Mouse (Mus musculus): ENCODE measurements around the gene Cacng7.

Cacng7 gene

GRCm38 (mm10) chr7:3302556-3303275, 30.0 kb upstream of the Cacng7 start:
- peak in 1 of 2 experiments; percentile 31 for DNase-seq (ENCODE audit: low spot score in 2 of 2)

- peak; percentile 50 to 66 for DNase-seq (ENCODE audit: low spot score in 2 of 2)
Observed at GRCm38 (mm10) chr7:3303276-3303781, 29.4 kb upstream of the Cacng7 start.

- DNase-seq (ENCODE audit: low spot score in 2 of 2): peak in 1 of 2 experiments; percentile 46
Observed at GRCm38 (mm10) chr7:3303789-3304188, 29.0 kb upstream of the Cacng7 start.

GRCm38 (mm10) chr7:3304298-3304697, 28.5 kb upstream of the Cacng7 start:
- DNase-seq (ENCODE audit: low spot score in 2 of 2): peak; percentile 63 to 65

GRCm38 (mm10) chr7:3306400-3306799, 26.4 kb upstream of the Cacng7 start:
- DNase-seq (ENCODE audit: low spot score in 2 of 2): no peak

GRCm38 (mm10) chr7:3308646-3309045, 24.1 kb upstream of the Cacng7 start:
- no peak for DNase-seq (ENCODE audit: low spot score in 2 of 2)

- no peak for DNase-seq (ENCODE audit: low spot score in 2 of 2)
Observed at GRCm38 (mm10) chr7:3310233-3310632, 22.5 kb upstream of the Cacng7 start.

GRCm38 (mm10) chr7:3313571-3313970, 19.2 kb upstream of the Cacng7 start:
- DNase-seq (ENCODE audit: low spot score in 2 of 2): no peak

GRCm38 (mm10) chr7:3314121-3314520, 18.6 kb upstream of the Cacng7 start:
- no peak for DNase-seq (ENCODE audit: low spot score in 2 of 2)

GRCm38 (mm10) chr7:3317704-3318103, 15.1 kb upstream of the Cacng7 start:
- no peak for DNase-seq (ENCODE audit: low spot score in 2 of 2)

- DNase-seq (ENCODE audit: low spot score in 2 of 2): no peak
Observed at GRCm38 (mm10) chr7:3320856-3321255, 11.9 kb upstream of the Cacng7 start.

GRCm38 (mm10) chr7:3323826-3324225, 8.9 kb upstream of the Cacng7 start:
- DNase-seq (ENCODE audit: low spot score in 2 of 2): no peak

- DNase-seq (ENCODE audit: low spot score in 2 of 2): no peak
Observed at GRCm38 (mm10) chr7:3327961-3328360, 4.8 kb upstream of the Cacng7 start.

GRCm38 (mm10) chr7:3329776-3330546, 2.8 kb upstream of the Cacng7 start:
- DNase-seq (ENCODE audit: low spot score in 2 of 2): peak; percentile 42 to 82

GRCm38 (mm10) chr7:3331171-3331570, 1.6 kb upstream of the Cacng7 start:
- DNase-seq (ENCODE audit: low spot score in 2 of 2): no peak

- peak; percentile 81 to 83 for DNase-seq (ENCODE audit: low spot score in 2 of 2)
Observed at GRCm38 (mm10) chr7:3331581-3332223, 1.1 kb upstream of the Cacng7 start.

GRCm38 (mm10) chr7:3332224-3332615, 535 bp upstream of the Cacng7 start:
- DNase-seq (ENCODE audit: low spot score in 2 of 2): no peak

- DNase-seq (ENCODE audit: low spot score in 2 of 2): no peak
Observed at GRCm38 (mm10) chr7:3333542-3333941, 787 bp downstream of the Cacng7 start.

- no peak for DNase-seq (ENCODE audit: low spot score in 2 of 2)
Observed at GRCm38 (mm10) chr7:3336412-3336811, 3.7 kb downstream of the Cacng7 start.

- no peak for DNase-seq (ENCODE audit: low spot score in 2 of 2)
Observed at GRCm38 (mm10) chr7:3338286-3338935, 5.7 kb downstream of the Cacng7 start.

- no peak for DNase-seq (ENCODE audit: low spot score in 2 of 2)
Observed at GRCm38 (mm10) chr7:3339010-3339409, 6.3 kb downstream of the Cacng7 start.

GRCm38 (mm10) chr7:3343861-3344260, 11.1 kb downstream of the Cacng7 start:
- DNase-seq (ENCODE audit: low spot score in 2 of 2): no peak

All from frontal cortex, postnatal 10 days (tissue).